In the genomic region with DNA sequence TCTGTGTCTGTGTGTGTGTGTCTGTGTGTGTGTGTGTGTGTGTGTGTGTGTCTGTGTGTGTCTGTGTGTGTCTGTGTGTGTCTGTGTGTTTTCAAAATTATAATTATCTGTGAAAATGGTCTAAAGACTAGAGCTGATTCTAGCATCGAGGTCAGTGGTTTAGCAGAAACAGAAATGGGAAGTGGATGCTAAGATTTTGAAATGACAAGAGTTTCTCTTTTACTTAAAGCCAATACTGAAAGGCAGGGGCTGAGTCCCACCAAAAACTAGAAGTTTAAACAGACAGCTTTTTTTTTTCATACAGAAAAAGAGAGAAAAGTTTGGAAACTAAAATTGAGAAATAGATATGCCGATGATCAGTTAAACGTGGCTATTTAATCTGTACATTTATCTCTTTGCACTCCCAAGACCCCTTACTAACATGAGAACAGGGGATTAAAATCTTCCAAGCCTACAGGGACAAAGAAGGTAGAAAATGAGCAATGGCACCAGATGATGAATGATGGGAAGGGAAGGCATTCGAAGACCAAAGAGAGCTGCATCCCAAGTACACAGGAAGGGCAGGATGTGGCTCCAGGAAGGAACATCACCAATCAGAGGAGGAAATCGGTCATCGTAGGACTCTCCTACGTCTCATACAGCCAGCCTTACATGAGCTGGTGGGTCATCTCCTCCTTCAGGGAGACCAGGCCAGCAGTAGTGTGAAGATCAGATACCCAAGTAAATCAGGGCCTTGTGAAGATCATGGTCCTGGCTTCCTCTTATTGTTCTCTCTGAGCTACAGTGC, we compare ENCODE assay signal across 20 mouse cellular contexts. TPM values are rescaled to one million over a fixed set of nuclear protein-coding genes. Genes with fewer than 3 reads are reported as not detected.
DNase-seq lines count a peak whose midpoint lies in the region; ATAC-seq and TF ChIP-seq lines count a peak whose summit lies in the region.
"Had no signal": no experiment of that assay in that cellular context is flagged by ENCODE, and none has a peak within 500 bp of the region (broad histone marks: within the 10 kb centered on the region; RNA-seq: fewer than 3 reads in every experiment).

No protein-coding gene starts in this region.

- peak; percentile 62 for DNase-seq in kidney, adult 2 months
- peak; percentile 40 for DNase-seq in kidney, postnatal 14 days
- no peak for DNase-seq in kidney, adult 18-20 months
- DNase-seq in kidney, postnatal 25 days, result peak; percentile 10 to 46
- no peak for DNase-seq in layer of hippocampus, postnatal 36 days
- no peak for DNase-seq in cerebellum, postnatal 25 days
- DNase-seq: adrenal gland, adult 8-10 months; adrenal gland, postnatal 36 days; B cell, adult 2 months; cerebellum, adult 2 months; cerebellum, postnatal 10 days; gastrocnemius, postnatal 10 days; heart, postnatal 36 days had no signal

- no peaks in the 10 kb centered on the region for H3K36me3 ChIP-seq in kidney, adult 2 months (ENCODE audit: control insufficient read depth, insufficient read depth, low read length)
- no peaks in the 10 kb centered on the region for H3K36me3 ChIP-seq in kidney, embryonic 15.5 days
- H3K36me3 ChIP-seq: embryonic facial prominence, embryonic 12.5 days; forebrain, embryonic 15.5 days; G1E; heart, embryonic 13.5 days; hindbrain, embryonic 15.5 days had no signal

- TF ChIP-seq CTCF in kidney, adult 2 months (conservative IDR thresholded peaks at IDR 0.05; ENCODE audit: insufficient read depth, insufficient read length, low read depth, low read length), result no peak

- H3K9me3 ChIP-seq in kidney, embryonic 15.5 days (replicated peaks), result no peaks in the 10 kb centered on the region
- H3K9me3 ChIP-seq: embryonic facial prominence, embryonic 12.5 days; forebrain, embryonic 15.5 days; hindbrain, embryonic 15.5 days had no signal

- H3K4me3 ChIP-seq in kidney, adult 2 months (ENCODE audit: insufficient read depth, low read depth, low read length), result no peak overlapping the region
- H3K4me3 ChIP-seq in kidney, embryonic 15.5 days (replicated peaks), result no peak overlapping the region
- H3K4me3 ChIP-seq: embryonic facial prominence, embryonic 12.5 days; forebrain, embryonic 15.5 days; heart, embryonic 13.5 days; hindbrain, embryonic 15.5 days had no signal

- WGBS in kidney, adult 2 months, result 71% methylated on average over 7 of the region's 7 CpGs
- WGBS in kidney, embryonic 15.5 days, result 80% methylated on average over 7 of the region's 7 CpGs

- H3K4me2 ChIP-seq in kidney, embryonic 15.5 days, result no peak overlapping the region
- H3K4me2 ChIP-seq: embryonic facial prominence, embryonic 12.5 days; forebrain, embryonic 15.5 days; heart, embryonic 13.5 days; hindbrain, embryonic 15.5 days had no signal

- no peak for ATAC-seq in kidney, embryonic 15.5 days (replicated peaks; ENCODE audit: low FRiP score)
- ATAC-seq: CD4-positive, CD25-positive, alpha-beta regulatory T cell, adult 4 months; forebrain, embryonic 15.5 days had no signal

- no peaks in the 10 kb centered on the region; the same call in 1 of the 2 replicates for H3K4me1 ChIP-seq in kidney, adult 2 months (ENCODE audit: control insufficient read depth, insufficient read depth, low read length)
- peaks cover 4% of the 10 kb centered on the region for H3K4me1 ChIP-seq in kidney, embryonic 15.5 days
- H3K4me1 ChIP-seq: embryonic facial prominence, embryonic 12.5 days; heart, embryonic 13.5 days; hindbrain, embryonic 15.5 days had no signal

- TF ChIP-seq POLR2A in kidney, adult 2 months (IDR thresholded peaks at IDR 0.05; ENCODE audit: low read depth, low read length), result no peak

- no peak overlapping the region for H3K9ac ChIP-seq in kidney, embryonic 15.5 days
- H3K9ac ChIP-seq: embryonic facial prominence, embryonic 12.5 days; forebrain, embryonic 15.5 days; heart, embryonic 13.5 days; hindbrain, embryonic 15.5 days had no signal

- no peak overlapping the region for H3K27ac ChIP-seq in kidney, adult 2 months (ENCODE audit: insufficient read depth, low read depth, low read length)
- no peak overlapping the region for H3K27ac ChIP-seq in kidney, embryonic 15.5 days
- H3K27ac ChIP-seq: embryonic facial prominence, embryonic 12.5 days; forebrain, embryonic 15.5 days; heart, embryonic 13.5 days; hindbrain, embryonic 15.5 days had no signal

- H3K27me3 ChIP-seq in kidney, adult 2 months (replicated peaks; ENCODE audit: control insufficient read depth, insufficient read depth, low read length), result no peaks in the 10 kb centered on the region
- H3K27me3 ChIP-seq in kidney, embryonic 15.5 days, result no peaks in the 10 kb centered on the region
- H3K27me3 ChIP-seq: forebrain, embryonic 15.5 days; heart, embryonic 13.5 days; hindbrain, embryonic 15.5 days had no signal

RNA-seq across cellular contexts. Expression of gene Rpl10-ps3, which starts 9.0 kb away (rescaled TPM):
- polyA plus RNA-seq in kidney, adult 2 months (2012; rRNA removed), result 97.7 and 121 TPM in 2 replicates
- polyA plus RNA-seq in kidney, embryonic 15.5 days (2015; fragmentation: Nextera tagmentation; extraction: Ambion mirVana), result 231 and 320 TPM in 2 replicates
- 100 to 1,000 TPM; 391 to 394 TPM for total RNA-seq in layer of hippocampus, postnatal 36 days (2021)

Comparison
In these comparisons a context has a peak if more than half of its experiments do, and no peak if none do; other contexts are left out.
1. DNase-seq: peak in kidney, adult 2 months (single experiment), kidney, postnatal 14 days (single experiment) and kidney, postnatal 25 days (2 of 2); none in kidney, adult 18-20 months (single experiment), layer of hippocampus, postnatal 36 days (0 of 2) and cerebellum, postnatal 25 days (0 of 2).